Mouse (Mus musculus): Measurements from ENCODE around the gene Pigz. TPM values are rescaled to one million over a fixed set of nuclear protein-coding genes. Genes with fewer than 3 reads are reported as not detected.

Pigz gene
- 1 to 10 TPM; 1.7 to 3.3 TPM for total RNA-seq (2021)

- DNase-seq (ENCODE audit: low spot score): peak; percentile 21
- intact Hi-C loops (cut with DNase I): no loop called here
These were observed at the start of gene Pigz for GRCm38 (mm10) chr16:31933751-31934549. TSS of gene Pigz (plus strand) at chr16:31933851.

GRCm38 (mm10) chr16:31883902-31884301 lies 49.7 kb upstream of the Pigz start:
- no peak for DNase-seq (ENCODE audit: low spot score)
- intact Hi-C loops (cut with DNase I): no loop called here

GRCm38 (mm10) chr16:31890907-31891306 lies 42.7 kb upstream of the Pigz start:
- intact Hi-C loops (cut with DNase I): no loop called here
- no peak for DNase-seq (ENCODE audit: low spot score)

- intact Hi-C loops (cut with DNase I): no loop called here
- DNase-seq (ENCODE audit: low spot score): no peak
These were observed 40.1 kb upstream of the Pigz start for GRCm38 (mm10) chr16:31893396-31894141.

GRCm38 (mm10) chr16:31896971-31897774 lies 36.5 kb upstream of the Pigz start:
- intact Hi-C loops (cut with DNase I): no loop called here
- no peak for DNase-seq (ENCODE audit: low spot score)

GRCm38 (mm10) chr16:31898546-31899326 lies 34.9 kb upstream of the Pigz start:
- intact Hi-C loops (cut with DNase I): no loop called here
- no peak for DNase-seq (ENCODE audit: low spot score)

GRCm38 (mm10) chr16:31901886-31902285 lies 31.8 kb upstream of the Pigz start:
- intact Hi-C loops (cut with DNase I): no loop called here
- DNase-seq (ENCODE audit: low spot score): no peak

- intact Hi-C loops (cut with DNase I): no loop called here
- no peak for DNase-seq (ENCODE audit: low spot score)
These were observed 30.4 kb upstream of the Pigz start for GRCm38 (mm10) chr16:31903239-31903638.

GRCm38 (mm10) chr16:31905331-31905730 lies 28.3 kb upstream of the Pigz start:
- intact Hi-C loops (cut with DNase I): no loop called here
- no peak for DNase-seq (ENCODE audit: low spot score)

- intact Hi-C loops (cut with DNase I): no loop called here
- DNase-seq (ENCODE audit: low spot score): no peak
These were observed 27.5 kb upstream of the Pigz start for GRCm38 (mm10) chr16:31905891-31906825.

GRCm38 (mm10) chr16:31906896-31907295 lies 26.8 kb upstream of the Pigz start:
- intact Hi-C loops (cut with DNase I): no loop called here
- DNase-seq (ENCODE audit: low spot score): no peak

- no peak for DNase-seq (ENCODE audit: low spot score)
- intact Hi-C loops (cut with DNase I): no loop called here
These were observed 24.7 kb upstream of the Pigz start for GRCm38 (mm10) chr16:31908959-31909358.

GRCm38 (mm10) chr16:31910281-31910847 lies 23.3 kb upstream of the Pigz start:
- DNase-seq (ENCODE audit: low spot score): no peak
- intact Hi-C loops (cut with DNase I): no loop called here

- intact Hi-C loops (cut with DNase I): loop anchor here (1.0 to 5.0 kb wide), 3 partner anchors 39 to 460 kb away; partner anchors contain the start of gene Meltf
- no peak for DNase-seq (ENCODE audit: low spot score)
These were observed 15.9 kb upstream of the Pigz start for GRCm38 (mm10) chr16:31917776-31918175.

GRCm38 (mm10) chr16:31918248-31918724 lies 15.4 kb upstream of the Pigz start:
- intact Hi-C loops (cut with DNase I): loop anchor here (1.0 to 5.0 kb wide), 3 partner anchors 40 to 461 kb away; partner anchors contain the start of gene Meltf
- DNase-seq (ENCODE audit: low spot score): peak; percentile 22

- no peak for DNase-seq (ENCODE audit: low spot score)
- intact Hi-C loops (cut with DNase I): no loop called here
These were observed 9.3 kb upstream of the Pigz start for GRCm38 (mm10) chr16:31924368-31924767.

- DNase-seq (ENCODE audit: low spot score): no peak
- intact Hi-C loops (cut with DNase I): no loop called here
These were observed 7.6 kb upstream of the Pigz start for GRCm38 (mm10) chr16:31926091-31926490.

All from heart, postnatal 25 days (tissue).